Mouse (Mus musculus): Measurements from ENCODE around the gene Ptprk. TPM values are rescaled to one million over a fixed set of nuclear protein-coding genes. Genes with fewer than 3 reads are reported as not detected.
A peak's percentile ranks its signal among the peaks of the same experiment; 100 is the strongest.

Gene Ptprk
- total and polyA plus RNA-seq, 2 experiments from 2014 or later: 25.6 to 70.3 TPM

- Histone ChIP-seq H3K27me3 (ENCODE audit: control insufficient read depth, insufficient read depth, low read length) (no peaks in the 10 kb centered on the region), H3K9ac (replicated peaks; ENCODE audit: low read depth, low read length) (no peak overlapping the region), H3K36me3 (replicated peaks; ENCODE audit: control insufficient read depth, insufficient read depth, low read length) (no peaks in the 10 kb centered on the region), H3K4me1 (ENCODE audit: control insufficient read depth, insufficient read depth) (0 out of 2 replicates have a peak, but pooled peaks cover 5% of the 10 kb centered on the region), H3K9me3 (replicated peaks; ENCODE audit: control insufficient read depth, low read length) (no peaks in the 10 kb centered on the region), H3K27ac (ENCODE audit: low read depth) (no peak overlapping the region), H3K4me3 (ENCODE audit: low read depth, low read length) (no peak overlapping the region), H3K4me2 (ENCODE audit: low read depth, low read length) (no peak overlapping the region)
- ATAC-seq (ENCODE audit: insufficient read depth, low read depth) (no peak), DNase-seq (ENCODE audit: low spot score) (no peak)
- whole genome bisulfite sequencing: 59% methylated on average over 7 of the region's 7 CpGs
- TF ChIP-seq CTCF (IDR thresholded peaks at IDR 0.05; ENCODE audit: low read depth) (no peak), EP300 (IDR thresholded peaks at IDR 0.05; ENCODE audit: low read depth) (no peak)
Observed at GRCm38 (mm10) chr10:28097637-28098036, 23.0 kb downstream of the Ptprk start.

GRCm38 (mm10) chr10:28098923-28099322, 24.3 kb downstream of the Ptprk start:
- no peak overlapping the region for H3K4me3 ChIP-seq (ENCODE audit: low read depth, low read length)
- no peak overlapping the region for H3K27ac ChIP-seq (ENCODE audit: low read depth)
- H3K27me3 ChIP-seq (ENCODE audit: control insufficient read depth, insufficient read depth, low read length): no peaks in the 10 kb centered on the region
- WGBS: 69% methylated on average over 2 of the region's 2 CpGs
- 0 out of 2 replicates have a peak, but pooled peaks cover 5% of the 10 kb centered on the region for H3K4me1 ChIP-seq (ENCODE audit: control insufficient read depth, insufficient read depth)
- no peak overlapping the region for H3K4me2 ChIP-seq (ENCODE audit: low read depth, low read length)
- ATAC-seq (ENCODE audit: insufficient read depth, low read depth) (no peak), DNase-seq (ENCODE audit: low spot score) (no peak)
- no peak for TF ChIP-seq EP300 (IDR thresholded peaks at IDR 0.05; ENCODE audit: low read depth)
- TF ChIP-seq CTCF (IDR thresholded peaks at IDR 0.05; ENCODE audit: low read depth): no peak
- no peaks in the 10 kb centered on the region for H3K36me3 ChIP-seq (replicated peaks; ENCODE audit: control insufficient read depth, insufficient read depth, low read length)
- H3K9me3 ChIP-seq (replicated peaks; ENCODE audit: control insufficient read depth, low read length): no peaks in the 10 kb centered on the region
- no peak overlapping the region for H3K9ac ChIP-seq (replicated peaks; ENCODE audit: low read depth, low read length)

- DNase-seq (ENCODE audit: low spot score) (no peak), ATAC-seq (ENCODE audit: insufficient read depth, low read depth) (no peak)
- Histone ChIP-seq H3K9me3 (replicated peaks; ENCODE audit: control insufficient read depth, low read length) (no peaks in the 10 kb centered on the region), H3K27ac (ENCODE audit: low read depth) (no peak overlapping the region), H3K4me1 (ENCODE audit: control insufficient read depth, insufficient read depth) (peaks cover 10% of the 10 kb centered on the region; the same call in 1 of the 2 replicates), H3K4me2 (ENCODE audit: low read depth, low read length) (no peak overlapping the region), H3K4me3 (ENCODE audit: low read depth, low read length) (no peak overlapping the region), H3K27me3 (ENCODE audit: control insufficient read depth, insufficient read depth, low read length) (no peaks in the 10 kb centered on the region), H3K36me3 (replicated peaks; ENCODE audit: control insufficient read depth, insufficient read depth, low read length) (no peaks in the 10 kb centered on the region), H3K9ac (replicated peaks; ENCODE audit: low read depth, low read length) (no peak overlapping the region)
- TF ChIP-seq EP300 (IDR thresholded peaks at IDR 0.05; ENCODE audit: low read depth) (no peak), CTCF (IDR thresholded peaks at IDR 0.05; ENCODE audit: low read depth) (no peak)
- 86% methylated on average over 4 of the region's 4 CpGs for WGBS
Observed at GRCm38 (mm10) chr10:28103406-28103906, 28.8 kb downstream of the Ptprk start.

- no peak overlapping the region for H3K27ac ChIP-seq (ENCODE audit: low read depth)
- no peak for ATAC-seq (ENCODE audit: insufficient read depth, low read depth)
- WGBS: 51% methylated on average over 2 of the region's 2 CpGs
Observed at GRCm38 (mm10) chr10:28103924-28104323, 29.3 kb downstream of the Ptprk start.

GRCm38 (mm10) chr10:28105247-28105646, 30.6 kb downstream of the Ptprk start:
- TF ChIP-seq CTCF (IDR thresholded peaks at IDR 0.05; ENCODE audit: low read depth) (no peak), EP300 (IDR thresholded peaks at IDR 0.05; ENCODE audit: low read depth) (no peak)
- no peak overlapping the region for H3K4me2 ChIP-seq (ENCODE audit: low read depth, low read length)
- H3K9ac ChIP-seq (replicated peaks; ENCODE audit: low read depth, low read length): no peak overlapping the region
- H3K4me1 ChIP-seq (ENCODE audit: control insufficient read depth, insufficient read depth): peaks cover 10% of the 10 kb centered on the region; the same call in 1 of the 2 replicates
- no peak overlapping the region for H3K27ac ChIP-seq (ENCODE audit: low read depth)
- H3K36me3 ChIP-seq (replicated peaks; ENCODE audit: control insufficient read depth, insufficient read depth, low read length): no peaks in the 10 kb centered on the region
- no peak overlapping the region for H3K4me3 ChIP-seq (ENCODE audit: low read depth, low read length)
- DNase-seq (ENCODE audit: low spot score) (peak; percentile 14), ATAC-seq (ENCODE audit: insufficient read depth, low read depth) (no peak)
- H3K27me3 ChIP-seq (ENCODE audit: control insufficient read depth, insufficient read depth, low read length): no peaks in the 10 kb centered on the region
- WGBS: 72% methylated on average over 6 of the region's 6 CpGs
- H3K9me3 ChIP-seq (replicated peaks; ENCODE audit: control insufficient read depth, low read length): no peaks in the 10 kb centered on the region

More at GRCm38 (mm10) chr10:28103924-28104323, 29.3 kb downstream of the Ptprk start:
- no peak for TF ChIP-seq CTCF (IDR thresholded peaks at IDR 0.05; ENCODE audit: low read depth)
- TF ChIP-seq EP300 (IDR thresholded peaks at IDR 0.05; ENCODE audit: low read depth): no peak
- peaks cover 10% of the 10 kb centered on the region; the same call in 1 of the 2 replicates for H3K4me1 ChIP-seq (ENCODE audit: control insufficient read depth, insufficient read depth)
- no peaks in the 10 kb centered on the region for H3K36me3 ChIP-seq (replicated peaks; ENCODE audit: control insufficient read depth, insufficient read depth, low read length)
- H3K9me3 ChIP-seq (replicated peaks; ENCODE audit: control insufficient read depth, low read length): no peaks in the 10 kb centered on the region
- DNase-seq (ENCODE audit: low spot score): no peak
- H3K4me3 ChIP-seq (ENCODE audit: low read depth, low read length): no peak overlapping the region
- no peaks in the 10 kb centered on the region for H3K27me3 ChIP-seq (ENCODE audit: control insufficient read depth, insufficient read depth, low read length)
- no peak overlapping the region for H3K9ac ChIP-seq (replicated peaks; ENCODE audit: low read depth, low read length)
- no peak overlapping the region for H3K4me2 ChIP-seq (ENCODE audit: low read depth, low read length)
